Mouse (Mus musculus) erythroblast, adult 5-6 weeks (primary cell): ENCODE results near the gene Ctsk. TPM values are rescaled to one million over a fixed set of nuclear protein-coding genes. Genes with fewer than 3 reads are reported as not detected.
"Not testable (repeated sequence)": the region's sequence is repeated elsewhere in the genome, so short reads cannot be mapped to it uniquely, and the experiment has no call there.

Source experiments
- ATAC-seq: replicated peaks from 2 replicates; pipeline ENCODE4 v1.8.0; 2016; ENCODE audit warnings: moderate number of reproducible peaks, mild to moderate bottlenecking, moderate TSS enrichment, inconsistent platforms; ENCODE audit not compliant: poor library complexity, low FRiP score, severe bottlenecking
- total RNA-seq, 2 experiments: library from RNA; stranded (forward) in 1 of 2; stranded (reverse) in 1 of 2; fragments of 150-400 nt in 1 of 2; fragments of 200-764, 138-1000 nt in 1 of 2; gene quantifications; 2 replicates each; pipeline versions ENCODE4 v1.2.3 to v1.2.4; 2015 to 2017; ENCODE audit warnings: low replicate concordance in 2 of 2

The Ctsk gene
- total RNA-seq, 2 experiments from 2014 or later = 1.0 to 5.2 TPM

- no peak for ATAC-seq
Measured at GRCm38 (mm10) chr3:95521168-95521567, 22.1 kb downstream of the Ctsk start.

- no peak for ATAC-seq
Measured at GRCm38 (mm10) chr3:95523662-95524061, 24.6 kb downstream of the Ctsk start.

GRCm38 (mm10) chr3:95524673-95525072 is 25.6 kb downstream of the Ctsk start:
- ATAC-seq = no peak

- ATAC-seq = peak; percentile 34; the same call in 1 of the 2 replicates
Measured at GRCm38 (mm10) chr3:95526111-95526510, 27.1 kb downstream of the Ctsk start.

GRCm38 (mm10) chr3:95526622-95527211 is 27.7 kb downstream of the Ctsk start, which contains the start of gene Ctss:
Gene Ctss, plus strand, starts transcription at chr3:95526786.
- no peak for ATAC-seq

- no peak for ATAC-seq
Measured at GRCm38 (mm10) chr3:95529814-95530213, 30.8 kb downstream of the Ctsk start.

GRCm38 (mm10) chr3:95531025-95531424 is 32.0 kb downstream of the Ctsk start:
- ATAC-seq = 0 out of 2 replicates have a peak, but pooled peaks have one; percentile 29

GRCm38 (mm10) chr3:95533364-95533763 is 34.3 kb downstream of the Ctsk start:
- ATAC-seq = no peak

GRCm38 (mm10) chr3:95534927-95535326 is 35.9 kb downstream of the Ctsk start:
- no peak for ATAC-seq

GRCm38 (mm10) chr3:95538936-95539335 is 39.9 kb downstream of the Ctsk start:
- no peak for ATAC-seq

- no peak for ATAC-seq
Measured at GRCm38 (mm10) chr3:95539837-95540236, 40.8 kb downstream of the Ctsk start.

- not testable (repeated sequence) for ATAC-seq
Measured at GRCm38 (mm10) chr3:95541186-95541585, 42.1 kb downstream of the Ctsk start.

- peak; percentile 41; the same call in 1 of the 2 replicates for ATAC-seq
Measured at GRCm38 (mm10) chr3:95542171-95542570, 43.1 kb downstream of the Ctsk start.

GRCm38 (mm10) chr3:95542981-95543380 is 43.9 kb downstream of the Ctsk start:
- ATAC-seq = no peak

- ATAC-seq = no peak
Measured at GRCm38 (mm10) chr3:95550176-95550575, 51.1 kb downstream of the Ctsk start.

GRCm38 (mm10) chr3:95553986-95554385 is 54.9 kb downstream of the Ctsk start:
- no peak for ATAC-seq

Other genes with a start within 250 kb of the Ctsk start
- gene Bnipl, start 248.1 kb upstream of the Ctsk start, total RNA-seq (2015; ENCODE audit: low replicate concordance) = not detected in 2 replicates
- gene Bnipl, start 248.1 kb upstream of the Ctsk start, total RNA-seq (2017; ENCODE audit: low replicate concordance) = 0.68 TPM in 1 of 2 replicates, not detected in the other
- 23.2 and 27.4 TPM in 2 replicates for gene Mindy1, start 217.9 kb upstream of the Ctsk start, total RNA-seq (2015; ENCODE audit: low replicate concordance)
- 17.7 and 28.2 TPM in 2 replicates for gene Mindy1, start 217.9 kb upstream of the Ctsk start, total RNA-seq (2017; ENCODE audit: low replicate concordance)
- gene Prune1, start 217.2 kb upstream of the Ctsk start, total RNA-seq (2015; ENCODE audit: low replicate concordance) = 3.3 and 7.5 TPM in 2 replicates
- gene Prune1, start 217.2 kb upstream of the Ctsk start, total RNA-seq (2017; ENCODE audit: low replicate concordance) = 2.6 and 4.4 TPM in 2 replicates
- gene Anxa9, start 192.1 kb upstream of the Ctsk start, total RNA-seq (2015; ENCODE audit: low replicate concordance) = 2.7 and 3.3 TPM in 2 replicates
- 0.98 and 2.1 TPM in 2 replicates for gene Anxa9, start 192.1 kb upstream of the Ctsk start, total RNA-seq (2017; ENCODE audit: low replicate concordance)
- 45.1 and 45.2 TPM in 2 replicates for gene Cers2, start 184.5 kb upstream of the Ctsk start, total RNA-seq (2015; ENCODE audit: low replicate concordance)
- 26.8 and 31.9 TPM in 2 replicates for gene Cers2, start 184.5 kb upstream of the Ctsk start, total RNA-seq (2017; ENCODE audit: low replicate concordance)
- gene Setdb1, start 142.1 kb upstream of the Ctsk start, total RNA-seq (2015; ENCODE audit: low replicate concordance) = 6.1 and 20.6 TPM in 2 replicates
- 6.6 and 7.5 TPM in 2 replicates for gene Setdb1, start 142.1 kb upstream of the Ctsk start, total RNA-seq (2017; ENCODE audit: low replicate concordance)
- gene 4930558C23Rik, start 96.4 kb upstream of the Ctsk start, total RNA-seq (2015; ENCODE audit: low replicate concordance) = not detected in 2 replicates
- not detected in 2 replicates for gene 4930558C23Rik, start 96.4 kb upstream of the Ctsk start, total RNA-seq (2017; ENCODE audit: low replicate concordance)
- 35.9 and 43.1 TPM in 2 replicates for gene Arnt, start 64.9 kb upstream of the Ctsk start, total RNA-seq (2015; ENCODE audit: low replicate concordance)
- 36.0 and 53.4 TPM in 2 replicates for gene Arnt, start 64.9 kb upstream of the Ctsk start, total RNA-seq (2017; ENCODE audit: low replicate concordance)
- gene Ctss, start 27.5 kb downstream of the Ctsk start, total RNA-seq (2015; ENCODE audit: low replicate concordance) = 96.5 and 125 TPM in 2 replicates
- 142 and 143 TPM in 2 replicates for gene Ctss, start 27.5 kb downstream of the Ctsk start, total RNA-seq (2017; ENCODE audit: low replicate concordance)
- gene Hormad1, start 60.4 kb downstream of the Ctsk start, total RNA-seq (2015; ENCODE audit: low replicate concordance) = not detected in 2 replicates
- gene Hormad1, start 60.4 kb downstream of the Ctsk start, total RNA-seq (2017; ENCODE audit: low replicate concordance) = not detected in 2 replicates
- gene Golph3l, start 89.7 kb downstream of the Ctsk start, total RNA-seq (2015; ENCODE audit: low replicate concordance) = 73.8 and 84.0 TPM in 2 replicates
- gene Golph3l, start 89.7 kb downstream of the Ctsk start, total RNA-seq (2017; ENCODE audit: low replicate concordance) = 115 and 116 TPM in 2 replicates
- 30.9 and 34.1 TPM in 2 replicates for gene Ensa, start 125.7 kb downstream of the Ctsk start, total RNA-seq (2015; ENCODE audit: low replicate concordance)
- gene Ensa, start 125.7 kb downstream of the Ctsk start, total RNA-seq (2017; ENCODE audit: low replicate concordance) = 52.8 and 58.1 TPM in 2 replicates
- gene Mcl1, start 159.5 kb downstream of the Ctsk start, total RNA-seq (2015; ENCODE audit: low replicate concordance) = 83.2 and 113 TPM in 2 replicates
- gene Mcl1, start 159.5 kb downstream of the Ctsk start, total RNA-seq (2017; ENCODE audit: low replicate concordance) = 70.6 and 76.3 TPM in 2 replicates
- gene Adamtsl4, start 188.7 kb downstream of the Ctsk start, total RNA-seq (2015; ENCODE audit: low replicate concordance) = not detected in 2 replicates
- gene Adamtsl4, start 188.7 kb downstream of the Ctsk start, total RNA-seq (2017; ENCODE audit: low replicate concordance) = not detected in 2 replicates
- gene Ecm1, start 240.3 kb downstream of the Ctsk start, total RNA-seq (2015; ENCODE audit: low replicate concordance) = not detected in 2 replicates
- gene Ecm1, start 240.3 kb downstream of the Ctsk start, total RNA-seq (2017; ENCODE audit: low replicate concordance) = 0.42 and 1.1 TPM in 2 replicates